Mouse (Mus musculus) B cell, adult 62 days (primary cell): ENCODE results near the gene Bdp1. TPM values are rescaled to one million over a fixed set of nuclear protein-coding genes. Genes with fewer than 3 reads are reported as not detected.

ENCODE experiments used
- total RNA-seq: library from RNA; stranded (reverse); gene quantifications from 4 replicates; pipeline ENCODE4 v1.2.4, GENCODE M21; 2023

The Bdp1 gene
- 87.0 to 94.6 TPM (median 92.4 TPM) in 4 replicates for total RNA-seq

GRCm38 (mm10) chr13:100103748-100104254 is at the start of gene Bdp1:
Gene Bdp1 (minus strand): TSS chr13:100104070.

GRCm38 (mm10) chr13:100124423-100125257 is 20.8 kb upstream of the Bdp1 start, which contains the start of gene Smn1:
Gene Smn1 (plus strand): TSS chr13:100124852.

GRCm38 (mm10) chr13:100107652-100108472 is 4.0 kb upstream of the Bdp1 start, which contains the start of gene Serf1:
Gene Serf1 (plus strand): TSS chr13:100108012.

GRCm38 (mm10) chr13:100014906-100015895 is 88.7 kb downstream of the Bdp1 start, which contains the start of gene Mccc2:
Gene Mccc2 (minus strand): TSS chr13:100015639.

Other genes with a start within 250 kb of the Bdp1 start
- not detected in 4 replicates for gene Cartpt, start 203.0 kb downstream of the Bdp1 start, total RNA-seq
- 17.3 to 21.2 TPM (median 19.8 TPM) in 4 replicates for gene Mccc2, start 88.4 kb downstream of the Bdp1 start, total RNA-seq
- 1.1 to 1.5 TPM (median 1.4 TPM) in 3 of 4 replicates, not detected in the other for gene Serf1, start 3.9 kb upstream of the Bdp1 start, total RNA-seq
- 63.7 to 72.9 TPM (median 69.9 TPM) in 4 replicates for gene Smn1, start 20.8 kb upstream of the Bdp1 start, total RNA-seq
- gene Naip2, start 98.0 kb upstream of the Bdp1 start, total RNA-seq = 3.8 to 4.6 TPM (median 4.1 TPM) in 4 replicates
- gene Naip5, start 142.3 kb upstream of the Bdp1 start, total RNA-seq = 5.8 to 6.8 TPM (median 6.1 TPM) in 4 replicates
- 3.1 to 4.0 TPM (median 3.6 TPM) in 4 replicates for gene Naip6, start 213.6 kb upstream of the Bdp1 start, total RNA-seq